Mouse (Mus musculus) frontal cortex, adult 2 months (tissue): ENCODE results near the gene Msh2. TPM values are rescaled to one million over a fixed set of nuclear protein-coding genes. Genes with fewer than 3 reads are reported as not detected.
A peak's percentile ranks its signal among the peaks of the same experiment; 100 is the strongest.
"Not testable (repeated sequence)": the region's sequence is repeated elsewhere in the genome, so short reads cannot be mapped to it uniquely, and the experiment has no call there.

Source experiments
- DNase-seq, 2 experiments: peaks; one replicate each; pipeline ENCODE4 v3.0.0; 2022; ENCODE audit warnings: low spot score in 1 of 2; ENCODE audit errors: extremely low spot score in 1 of 2
- polyA plus RNA-seq: library from polyadenylated mRNA; depleted of rRNA; stranded (reverse); fragments of >200 nt; gene quantifications from 2 replicates; pipeline ENCODE4 v1.2.3, GENCODE M21; 2012; rRNA removed

Gene Msh2
- 19.4 and 20.3 TPM in 2 replicates for polyA plus RNA-seq

GRCm38 (mm10) chr17:87671890-87672660 is at the start of gene Msh2:
TSS of gene Msh2 (plus strand) at chr17:87672330.
- peak; percentile 95 to 98 for DNase-seq

DNA sequence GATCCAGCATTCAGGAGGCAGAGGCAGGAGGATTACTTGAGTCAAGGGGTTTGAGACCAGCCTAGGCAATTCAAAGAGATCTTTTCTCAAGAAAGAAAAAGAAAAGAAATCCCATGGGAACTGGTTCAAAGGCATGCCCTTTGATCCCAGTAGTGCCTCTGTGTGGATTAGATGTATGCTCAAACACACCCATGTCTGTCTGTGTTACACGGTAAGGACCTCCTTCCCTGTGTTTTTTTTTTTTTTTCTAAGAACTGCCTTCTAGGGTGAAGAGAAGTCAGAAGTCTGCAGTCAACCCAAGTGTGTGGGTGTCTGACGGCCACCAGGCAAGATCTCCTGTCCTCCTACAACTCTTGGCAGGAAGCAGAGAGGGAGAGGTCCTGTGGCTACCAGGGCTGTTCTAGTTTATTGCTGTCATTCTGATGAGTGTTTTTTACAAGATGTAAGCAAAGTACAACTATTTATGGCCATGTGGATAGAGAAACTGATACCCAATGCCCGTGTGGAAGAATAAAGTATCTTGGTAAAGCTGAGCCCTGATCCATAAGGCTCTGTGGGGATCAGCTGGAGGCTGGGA is 46.5 kb upstream of the Msh2 start:
- DNase-seq = no peak

DNA sequence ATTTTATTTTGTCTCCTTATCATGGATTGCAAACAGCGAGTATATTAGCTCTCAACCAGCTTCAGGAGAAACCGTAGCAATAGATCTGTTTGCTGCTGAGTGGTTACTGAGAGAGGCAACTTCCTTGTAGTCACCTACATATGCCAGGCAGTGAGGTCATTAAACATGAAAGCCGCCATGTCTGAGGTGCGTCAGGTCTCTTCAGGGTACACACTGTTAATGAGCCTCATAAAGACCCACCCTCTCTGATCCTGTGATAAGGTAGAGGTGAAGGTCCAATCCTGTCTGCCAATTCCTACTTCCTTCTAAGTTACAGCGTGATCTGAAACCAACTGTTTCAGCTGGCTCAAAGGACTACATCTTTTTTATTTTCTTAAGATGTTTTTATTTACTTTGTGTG is 44.0 kb upstream of the Msh2 start:
- no peak for DNase-seq

DNA sequence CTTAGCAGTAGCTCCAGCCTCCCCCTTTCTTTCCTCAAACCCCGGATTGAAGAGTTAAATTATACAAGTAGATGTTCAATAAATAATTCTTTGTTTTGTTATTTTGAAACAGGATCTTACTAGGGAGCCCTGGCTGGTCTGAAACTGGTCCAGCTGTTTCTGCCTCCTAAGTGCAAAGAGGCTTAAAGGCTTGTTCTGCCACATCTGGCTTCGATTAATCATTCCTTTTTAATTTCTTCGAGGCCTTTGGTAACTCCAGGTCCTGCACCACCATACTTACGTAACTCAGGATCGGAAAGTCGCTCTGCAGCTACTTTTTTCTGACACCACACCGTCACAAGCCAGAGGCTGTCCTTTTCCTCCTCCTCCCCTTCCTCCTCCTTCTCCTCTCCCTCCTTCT is 43.4 kb upstream of the Msh2 start:
- DNase-seq = no peak

DNA sequence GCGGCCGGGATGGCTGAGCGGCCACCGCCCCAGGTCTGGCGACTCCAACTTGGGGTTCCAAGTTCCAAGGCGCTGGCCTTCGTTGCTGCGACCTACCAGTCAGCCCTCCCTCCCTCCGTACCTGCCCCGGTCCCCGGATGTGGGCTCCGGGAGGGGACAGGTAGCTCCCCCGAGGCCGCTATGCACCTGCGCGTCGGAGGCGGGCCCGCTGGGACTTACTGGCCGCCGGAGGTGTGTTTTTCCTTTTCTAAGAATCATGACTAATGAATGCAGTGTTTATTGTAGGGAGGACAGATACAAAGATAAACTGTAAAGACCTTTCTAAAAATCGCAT is 35.1 kb upstream of the Msh2 start:
- DNase-seq = no peak

DNA sequence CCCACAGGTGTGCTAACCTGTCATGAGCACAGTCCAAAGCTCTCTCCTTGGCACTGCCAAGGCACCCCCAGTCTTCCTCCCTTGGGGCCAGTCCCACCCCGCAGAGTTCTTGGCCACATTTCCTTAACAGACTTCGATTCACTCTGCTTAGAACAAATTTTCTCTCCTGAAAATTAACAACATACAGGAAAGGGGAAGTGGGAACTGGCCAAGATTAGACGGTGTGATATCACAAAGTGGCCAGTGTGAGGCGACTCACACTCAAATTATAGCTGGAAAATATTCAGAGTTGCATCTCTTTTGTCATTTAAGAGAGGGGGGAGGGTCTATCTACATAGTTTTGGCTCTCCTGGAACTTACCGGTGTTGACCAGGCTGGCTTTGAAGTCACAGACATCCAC is 32.9 kb upstream of the Msh2 start:
- no peak for DNase-seq

DNA sequence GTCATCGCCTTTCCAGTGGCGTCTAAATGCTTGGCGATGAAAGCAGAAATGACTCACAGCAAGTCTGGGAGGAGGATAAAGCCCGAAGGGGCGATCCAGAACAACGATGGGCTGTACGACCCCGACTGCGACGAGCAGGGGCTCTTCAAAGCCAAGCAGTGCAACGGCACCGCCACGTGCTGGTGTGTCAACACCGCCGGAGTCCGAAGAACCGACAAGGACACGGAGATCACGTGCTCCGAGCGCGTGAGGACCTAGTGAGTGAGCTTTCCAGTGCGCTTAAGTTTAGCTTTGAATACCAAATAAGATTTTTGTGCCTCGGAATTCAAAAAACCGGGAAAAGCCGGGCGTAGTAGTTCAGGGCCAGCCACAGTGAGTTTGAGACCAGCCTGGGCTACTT is 31.9 kb upstream of the Msh2 start:
- DNase-seq = no peak

GRCm38 (mm10) chr17:87641006-87641405 is 31.1 kb upstream of the Msh2 start:
- DNase-seq = no peak

- no peak for DNase-seq
Observed at GRCm38 (mm10) chr17:87642744-87643143, 29.4 kb upstream of the Msh2 start.

GRCm38 (mm10) chr17:87655616-87656015 is 16.5 kb upstream of the Msh2 start:
- DNase-seq = not testable (repeated sequence)

DNA sequence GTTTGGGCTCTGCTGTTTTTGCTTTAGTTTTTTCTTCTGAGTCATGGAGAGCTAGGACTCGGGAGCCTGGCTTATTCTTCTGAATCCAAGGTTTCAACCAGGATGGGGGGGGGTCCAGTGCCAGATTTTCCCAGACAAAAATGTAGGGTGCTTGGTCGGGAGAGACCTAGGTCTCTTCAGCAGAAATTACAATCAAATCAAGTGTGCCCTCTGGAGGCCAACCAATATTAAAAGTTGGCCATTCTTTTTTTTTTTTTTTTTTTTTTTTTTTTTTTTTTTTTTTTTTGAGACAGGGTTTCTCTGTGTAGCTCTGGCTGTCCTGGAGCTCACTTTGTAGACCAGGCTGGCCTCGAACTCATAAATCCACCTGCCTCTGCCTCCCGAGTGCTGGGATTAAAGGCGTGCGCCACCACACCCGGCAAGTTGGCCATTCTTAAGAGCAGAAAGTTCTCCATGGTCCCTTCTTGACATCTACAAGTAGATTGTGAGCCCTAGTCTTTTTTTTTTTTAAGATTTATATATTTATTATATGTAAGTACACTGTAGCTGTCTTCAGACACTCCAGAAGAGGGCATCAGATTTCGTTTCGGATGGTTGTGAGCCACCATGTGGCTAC is 10.1 kb upstream of the Msh2 start:
- not testable (repeated sequence) for DNase-seq

- no peak for DNase-seq
Observed at GRCm38 (mm10) chr17:87664238-87664637, 7.9 kb upstream of the Msh2 start.

- peak in 1 of 2 experiments; percentile 85 for DNase-seq
Observed at GRCm38 (mm10) chr17:87665066-87665822, 6.9 kb upstream of the Msh2 start.

GRCm38 (mm10) chr17:87672677-87673286 is 652 bp downstream of the Msh2 start:
- peak in 1 of 2 experiments; percentile 26 for DNase-seq

GRCm38 (mm10) chr17:87676916-87677474 is 4.9 kb downstream of the Msh2 start:
- DNase-seq = not testable (repeated sequence)

DNA sequence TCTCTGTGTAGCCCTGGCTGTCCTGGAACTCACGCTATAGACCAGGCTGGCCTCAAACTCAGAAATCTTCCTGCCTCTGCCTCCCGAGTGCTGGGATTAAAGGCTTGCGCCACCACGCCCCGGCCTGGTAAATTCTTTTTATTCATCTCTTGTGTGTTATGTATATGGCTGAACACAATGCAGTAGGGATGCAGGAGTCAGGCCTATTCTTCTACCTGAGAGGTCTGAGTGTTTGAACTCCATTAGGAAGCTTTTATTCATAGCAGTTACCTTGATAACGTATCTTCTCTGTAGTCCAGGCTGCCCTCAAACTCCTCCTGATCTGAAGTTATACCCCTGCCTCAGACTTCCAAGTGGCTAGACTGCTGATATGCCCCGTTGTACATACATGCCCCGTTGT is 5.5 kb downstream of the Msh2 start:
- DNase-seq = no peak

DNA sequence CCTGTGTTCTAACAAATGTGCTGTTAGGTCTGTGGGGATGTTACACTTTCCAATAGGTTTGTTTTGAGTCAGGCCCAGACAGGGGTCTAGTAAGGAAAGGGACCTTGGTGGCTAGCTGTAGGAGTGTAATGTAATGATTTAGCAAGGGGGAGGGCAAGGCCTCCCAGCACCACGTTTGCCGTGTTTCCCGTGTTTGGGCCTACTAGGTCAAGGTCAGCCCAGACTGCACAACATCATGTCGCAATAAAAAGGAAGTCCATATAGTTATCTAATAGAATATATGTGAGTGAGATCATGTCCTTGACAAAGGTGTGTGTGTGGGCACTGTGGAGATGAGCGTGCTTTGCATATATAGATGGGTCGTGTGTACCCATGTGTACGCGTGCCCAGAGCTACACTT is 17.1 kb downstream of the Msh2 start:
- DNase-seq = no peak

- peak in 1 of 2 experiments; percentile 88 for DNase-seq
Observed at GRCm38 (mm10) chr17:87691958-87692357, 19.8 kb downstream of the Msh2 start.

GRCm38 (mm10) chr17:87695874-87696465 is 23.8 kb downstream of the Msh2 start:
- peak in 1 of 2 experiments; percentile 22 for DNase-seq

DNA sequence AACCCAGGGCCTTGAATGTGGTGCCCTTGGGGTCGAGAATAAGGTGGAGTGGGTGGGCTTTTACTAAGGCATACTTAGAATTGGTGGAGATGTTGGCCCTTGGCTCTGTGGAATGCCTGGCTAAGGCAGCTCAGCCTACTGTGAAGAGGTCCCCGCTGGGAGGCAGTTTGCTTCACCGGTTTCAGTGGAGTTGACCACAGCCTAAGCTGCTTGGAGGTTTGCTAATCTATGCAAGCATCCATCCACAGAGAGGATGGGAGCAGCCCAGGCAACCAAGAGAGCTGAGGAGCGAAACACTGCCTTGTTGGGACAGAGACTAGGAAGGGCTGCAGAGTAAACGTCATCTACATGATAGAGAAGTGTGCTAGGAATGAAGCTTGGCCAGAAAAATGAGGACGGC is 24.7 kb downstream of the Msh2 start:
- DNase-seq = no peak
